Mouse (Mus musculus): ENCODE measurements around the gene Ier5.

DNA sequence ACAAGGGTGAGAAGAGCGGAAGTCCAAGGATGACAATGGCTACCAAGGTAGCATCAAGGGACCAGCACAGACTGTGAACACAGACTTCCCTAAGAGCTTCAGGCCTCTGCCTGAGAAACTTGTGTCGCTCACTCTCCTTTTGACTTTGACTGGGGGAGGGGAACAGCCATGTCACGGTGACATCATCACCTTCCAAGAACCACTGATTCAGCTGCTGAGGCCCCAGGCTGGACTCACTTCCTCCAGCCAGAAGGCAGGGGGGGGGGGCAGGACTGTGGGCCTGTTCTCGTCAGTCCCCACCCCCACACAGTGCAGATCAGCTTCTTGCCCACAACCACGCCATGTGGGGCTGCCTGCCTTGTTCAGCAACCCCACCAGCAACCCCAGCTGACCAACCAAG lies 49.3 kb downstream of the Ier5 start:
- TF ChIP-seq CTCF (IDR thresholded peaks at IDR 0.05; ENCODE audit: low read depth, low read length) (no peak), POLR2AphosphoS5 (IDR thresholded peaks at IDR 0.05; ENCODE audit: insufficient replicate concordance, low read depth, low read length) (no peak), GATA1 (IDR thresholded peaks at IDR 0.05; ENCODE audit: borderline replicate concordance, low read length) (no peak), TAL1 (conservative IDR thresholded peaks at IDR 0.05; ENCODE audit: low read depth, low read length) (no peak), GATA2 (IDR thresholded peaks at IDR 0.05; ENCODE audit: borderline replicate concordance, low read depth, low read length) (no peak)
